Mouse (Mus musculus): ENCODE measurements around the gene Crim1.

GRCm38 (mm10) chr17:78402174-78402573, 202.1 kb downstream of the Crim1 start:
- TF ChIP-seq USF1 (IDR thresholded peaks at IDR 0.05; ENCODE audit: low read depth) (no peak), POLR2A (IDR thresholded peaks at IDR 0.05; ENCODE audit: insufficient read length, low read depth) (no peak), TCF3 (IDR thresholded peaks at IDR 0.05; ENCODE audit: insufficient read length, low read depth) (no peak), E2F4 (IDR thresholded peaks at IDR 0.05; ENCODE audit: insufficient read depth) (no peak), POLR2AphosphoS2 (IDR thresholded peaks at IDR 0.05; ENCODE audit: insufficient read length, low read depth) (no peak), MAX (IDR thresholded peaks at IDR 0.05; ENCODE audit: low read depth) (no peak)
